8 mouse cellular contexts compared by ENCODE assay signal in genomic region chr11:88180467-88180958, GRCm38 (mm10). TPM values are rescaled to one million over a fixed set of nuclear protein-coding genes. Genes with fewer than 3 reads are reported as not detected.
DNase-seq lines count a peak whose midpoint lies in the region; ATAC-seq lines count a peak whose summit lies in the region.

No protein-coding gene starts in this region.

- peak overlapping the region; percentile 87 for H3K27ac ChIP-seq in limb, embryonic 12.5 days
- peak overlapping the region; percentile 93 for H3K27ac ChIP-seq in stomach, embryonic 15.5 days

- intact Hi-C loops in gastrocnemius, postnatal 14 days (cut with DNase I; ENCODE audit: low total_unique reads): no loop called here

- no peak overlapping the region for H3K9ac ChIP-seq in limb, embryonic 12.5 days (replicated peaks)
- no peak overlapping the region for H3K9ac ChIP-seq in stomach, embryonic 15.5 days

- no peaks in the 10 kb centered on the region for H3K9me3 ChIP-seq in limb, embryonic 12.5 days
- H3K9me3 ChIP-seq in stomach, embryonic 15.5 days: no peaks in the 10 kb centered on the region

- 0 out of 2 replicates have a peak, but pooled peaks have one; percentile 35 for ATAC-seq in limb, embryonic 12.5 days (ENCODE audit: insufficient number of reproducible peaks, insufficient read depth, low FRiP score, low TSS enrichment, low read depth)
- peak; percentile 51; the same call in 1 of the 2 replicates for ATAC-seq in stomach, embryonic 15.5 days (ENCODE audit: insufficient read depth, low FRiP score, low read depth)

- peaks cover 34% of the 10 kb centered on the region for H3K4me1 ChIP-seq in limb, embryonic 12.5 days (replicated peaks)
- H3K4me1 ChIP-seq in stomach, embryonic 15.5 days: peaks cover 30% of the 10 kb centered on the region

- H3K36me3 ChIP-seq in limb, embryonic 12.5 days: peaks cover 44% of the 10 kb centered on the region
- no peaks in the 10 kb centered on the region for H3K36me3 ChIP-seq in stomach, embryonic 15.5 days

- WGBS in limb, embryonic 12.5 days: 18% methylated on average over 6 of the region's 6 CpGs
- 11% methylated on average over 6 of the region's 6 CpGs for WGBS in stomach, embryonic 15.5 days

- H3K27me3 ChIP-seq in limb, embryonic 12.5 days: no peaks in the 10 kb centered on the region
- no peaks in the 10 kb centered on the region for H3K27me3 ChIP-seq in stomach, embryonic 15.5 days (replicated peaks)

- no peak overlapping the region for H3K4me3 ChIP-seq in limb, embryonic 12.5 days (replicated peaks)
- no peak overlapping the region for H3K4me3 ChIP-seq in stomach, embryonic 15.5 days (replicated peaks)

- peak; percentile 56 for DNase-seq in cerebellum, adult 9-10 months
- no peak for DNase-seq in cerebellum, postnatal 4 days (ENCODE audit: low spot score in 2 of 2)
- DNase-seq in 3T3-L1 (ENCODE audit: low read depth, low spot score): peak; percentile 92
- DNase-seq in gastrocnemius, postnatal 14 days: peak; percentile 84
- no peak for DNase-seq in natural killer cell, adult 2 months (ENCODE audit: low spot score in 2 of 2)
- no peak for DNase-seq in thymus, adult 18-20 months

- peak overlapping the region; percentile 38 for H3K4me2 ChIP-seq in limb, embryonic 12.5 days
- H3K4me2 ChIP-seq in stomach, embryonic 15.5 days: peak overlapping the region; percentile 14

RNA-seq across cellular contexts. Expression of gene Mrps23, which starts 23.7 kb away (rescaled TPM):
- total RNA-seq in gastrocnemius, postnatal 14 days (2021): 100 to 1,000 TPM; 127 to 132 TPM
- 53.2 and 59.5 TPM in 2 replicates for polyA plus RNA-seq in limb, embryonic 12.5 days (2016; fragmentation: Nextera tagmentation; extraction: Ambion mirVana)
- 52.8 and 59.5 TPM in 2 replicates for polyA plus RNA-seq in stomach, embryonic 15.5 days (2015; fragmentation: Nextera tagmentation; extraction: Ambion mirVana)

Comparison
In these comparisons a context has a peak if more than half of its experiments do, and no peak if none do; other contexts are left out.
1. DNase-seq: peak in cerebellum, adult 9-10 months (single experiment), 3T3-L1 (single experiment) and gastrocnemius, postnatal 14 days (single experiment); none in cerebellum, postnatal 4 days (0 of 2), natural killer cell, adult 2 months (0 of 2) and thymus, adult 18-20 months (0 of 2).